Mouse (Mus musculus) heart, postnatal 0 days (tissue): ENCODE data around the gene Gm4737. TPM values are rescaled to one million over a fixed set of nuclear protein-coding genes. Genes with fewer than 3 reads are reported as not detected.

Experiments used
- ATAC-seq: fragments of 200-750 bp; cut with Nextera tagmentation; 2 replicates; pipeline ENCODE4 v1.8.0; 2017; ENCODE audit warnings: low read depth, moderate number of reproducible peaks, moderate library complexity; ENCODE audit not compliant: insufficient read depth
- DNase-seq: peaks from one replicate; pipeline ENCODE4 v3.0.0-alpha.2; 2016; ENCODE audit warnings: low spot score
- H3K27ac ChIP-seq: fragments of 300-500 bp; sonication (generic); 2 replicates; pipeline ENCODE4 v1.5.1; 2014; ENCODE audit warnings: low read depth, mild to moderate bottlenecking
- H3K27me3 ChIP-seq: fragments of 300-500 bp; sonication (generic); 2 replicates; pipeline ENCODE4 v1.6.1; 2014; ENCODE audit warnings: low read length, mixed read lengths; ENCODE audit not compliant: control insufficient read depth, insufficient read depth
- H3K36me3 ChIP-seq: fragments of 300-500 bp; sonication (generic); replicated peaks from 2 replicates; pipeline ENCODE4 v1.6.1; 2014; ENCODE audit warnings: low read length, mixed read lengths; ENCODE audit not compliant: control insufficient read depth, insufficient read depth
- H3K4me1 ChIP-seq: fragments of 300-500 bp; sonication (generic); 2 replicates; pipeline ENCODE4 v1.6.1; 2014; ENCODE audit warnings: antibody characterized with exemption; ENCODE audit not compliant: control insufficient read depth, insufficient read depth
- H3K4me2 ChIP-seq: fragments of 300-500 bp; sonication (generic); 2 replicates; pipeline ENCODE4 v1.6.1; 2014; ENCODE audit warnings: low read depth, mild to moderate bottlenecking, low read length, moderate library complexity
- H3K4me3 ChIP-seq: fragments of 300-500 bp; sonication (generic); 2 replicates; pipeline ENCODE4 v1.5.1; 2014; ENCODE audit warnings: low read depth, low read length
- H3K9ac ChIP-seq: fragments of 300-500 bp; sonication (generic); replicated peaks from 2 replicates; pipeline ENCODE4 v1.6.1; 2014; ENCODE audit warnings: low read depth, low read length, mixed read lengths
- H3K9me3 ChIP-seq: fragments of 300-500 bp; sonication (generic); replicated peaks from 2 replicates; pipeline ENCODE4 v1.6.1; 2016; ENCODE audit warnings: low read length; ENCODE audit not compliant: control insufficient read depth
- CTCF ChIP-seq: IDR thresholded peaks from 2 replicates; pipeline ENCODE4 v1.5.1; 2016; ENCODE audit warnings: antibody characterized with exemption, control low read depth, low read depth
- EP300 ChIP-seq: IDR thresholded peaks from 2 replicates; pipeline ENCODE4 v1.6.1; 2016; ENCODE audit warnings: antibody characterized with exemption, low read depth
- WGBS: fragments of 180-500 bp; shearing (Covaris S2); extraction: QIAGEN DNeasy Blood & Tissue Kit; methylation state at CpG from one replicate; pipeline ENCODE4 v1.1.7; 2014; 5-methylcytosine and 5-hydroxymethylcytosine counted together
- polyA plus RNA-seq: library from polyadenylated mRNA; unstranded; fragments of >200 nt; fragmentation: Nextera tagmentation; extraction: Ambion mirVana; gene quantifications from 2 replicates; pipeline ENCODE4 v1.2.1, GENCODE M21; 2015
- total RNA-seq: library from RNA; depleted of rRNA; stranded (reverse); fragments of >200 nt; gene quantifications from 2 replicates; pipeline ENCODE4 v1.2.3, GENCODE M21; 2014; ENCODE audit warnings: low replicate concordance; rRNA removed

Gm4737 gene
- total and polyA plus RNA-seq, 2 experiments from 2014 or later: 0.33 to 4.5 TPM

GRCm38 (mm10) chr16:46104491-46104890 is 50.4 kb downstream of the Gm4737 start:
- DNase-seq: no peak
- Histone ChIP-seq H3K36me3 (no peaks in the 10 kb centered on the region), H3K4me1 (no peaks in the 10 kb centered on the region), H3K27ac (peak overlapping the region; percentile 15; the same call in 1 of the 2 replicates), H3K4me3 (no peak overlapping the region), H3K4me2 (no peak overlapping the region), H3K9me3 (no peaks in the 10 kb centered on the region), H3K27me3 (no peaks in the 10 kb centered on the region), H3K9ac (no peak overlapping the region)
- TF ChIP-seq EP300 (no peak), CTCF (no peak)
- 62% methylated on average over 9 of the region's 9 CpGs for WGBS
- no peak for ATAC-seq

Other genes starting within 250 kb of the Gm4737 start
- gene Phldb2, start 201.5 kb downstream of the Gm4737 start, total RNA-seq: 33.2 and 39.2 TPM in 2 replicates
- 28.9 and 32.8 TPM in 2 replicates for gene Phldb2, start 201.5 kb downstream of the Gm4737 start, polyA plus RNA-seq
- gene Plcxd2, start 144.9 kb downstream of the Gm4737 start, total RNA-seq: 0.99 and 1.0 TPM in 2 replicates
- 0.14 and 0.15 TPM in 2 replicates for gene Plcxd2, start 144.9 kb downstream of the Gm4737 start, polyA plus RNA-seq
- 0.08 TPM in 1 of 2 replicates, not detected in the other for gene Cd96, start 34.8 kb downstream of the Gm4737 start, total RNA-seq
- gene Cd96, start 34.8 kb downstream of the Gm4737 start, polyA plus RNA-seq: not detected in 2 replicates